Mouse (Mus musculus): ENCODE results near the gene Sirt4.

Gene Sirt4

DNA sequence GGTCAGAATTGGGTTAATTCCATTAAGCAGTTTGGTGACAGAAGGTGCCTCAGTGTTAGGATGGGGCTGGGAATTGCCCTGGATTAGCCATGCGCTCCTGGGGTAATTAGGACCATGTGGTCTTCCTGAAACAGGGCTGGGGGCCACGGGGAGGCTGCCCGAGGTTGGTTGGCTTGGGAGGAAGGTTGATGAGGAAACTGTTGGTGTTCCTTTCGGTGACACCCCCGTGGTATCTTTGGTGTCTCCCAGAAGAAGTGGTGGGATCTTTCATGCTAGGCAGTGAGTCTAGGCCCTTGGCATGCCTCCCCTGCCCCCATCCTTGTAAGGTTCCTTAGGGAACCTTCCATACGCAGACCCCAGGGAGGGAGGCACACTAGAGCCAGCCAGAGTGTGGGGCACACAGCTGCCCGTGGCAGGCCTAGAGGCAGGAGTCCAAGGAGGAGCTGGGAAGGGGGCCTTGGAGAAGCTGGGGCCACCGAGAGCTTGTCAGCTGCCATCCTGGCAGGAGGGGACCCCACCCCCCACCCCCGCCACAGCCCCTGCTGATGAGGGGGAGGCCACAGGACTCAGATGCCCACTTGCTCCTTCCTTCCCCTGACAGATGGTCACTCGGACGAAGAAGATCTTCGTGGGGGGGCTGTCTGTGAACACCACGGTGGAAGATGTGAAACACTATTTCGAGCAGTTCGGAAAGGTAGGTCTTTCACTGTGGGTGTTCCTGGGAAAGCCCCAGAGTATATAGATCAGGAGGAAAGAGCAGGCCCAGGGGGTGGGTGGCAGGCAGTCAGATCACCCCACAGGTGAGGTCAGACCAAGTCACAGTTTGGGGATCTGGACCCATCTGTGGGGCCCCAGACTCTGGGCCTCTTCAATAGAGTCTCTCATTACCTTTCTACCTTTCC is 49.4 kb downstream of the Sirt4 start:
- DNase-seq (ENCODE audit: low spot score in 2 of 2) = no peak

- DNase-seq (ENCODE audit: low spot score in 2 of 2) = no peak
These were observed 50.2 kb downstream of the Sirt4 start for GRCm38 (mm10) chr5:115434280-115434852.

DNA sequence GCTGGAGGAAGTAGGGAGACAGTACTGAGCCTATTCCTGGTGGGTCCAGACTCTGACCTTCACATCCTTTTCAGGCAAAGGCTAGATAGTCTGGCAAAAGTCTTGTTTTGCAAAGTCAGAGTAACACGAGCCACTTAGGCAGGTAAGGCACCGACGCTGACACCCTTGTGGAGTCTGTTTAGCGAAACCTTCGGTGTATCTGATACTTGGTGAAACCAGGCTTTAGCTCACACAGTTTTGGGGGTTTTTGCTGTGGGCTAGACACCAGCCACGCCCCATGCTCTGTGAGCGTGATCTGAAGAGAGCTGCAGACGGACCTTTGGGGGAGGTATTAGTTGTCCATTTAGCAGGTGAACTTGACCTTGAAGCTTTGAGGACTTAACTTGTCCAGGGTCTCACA is 51.3 kb downstream of the Sirt4 start:
- DNase-seq (ENCODE audit: low spot score in 2 of 2) = no peak

- DNase-seq (ENCODE audit: low spot score in 2 of 2) = no peak
These were observed 52.1 kb downstream of the Sirt4 start for GRCm38 (mm10) chr5:115432395-115432794.

DNA sequence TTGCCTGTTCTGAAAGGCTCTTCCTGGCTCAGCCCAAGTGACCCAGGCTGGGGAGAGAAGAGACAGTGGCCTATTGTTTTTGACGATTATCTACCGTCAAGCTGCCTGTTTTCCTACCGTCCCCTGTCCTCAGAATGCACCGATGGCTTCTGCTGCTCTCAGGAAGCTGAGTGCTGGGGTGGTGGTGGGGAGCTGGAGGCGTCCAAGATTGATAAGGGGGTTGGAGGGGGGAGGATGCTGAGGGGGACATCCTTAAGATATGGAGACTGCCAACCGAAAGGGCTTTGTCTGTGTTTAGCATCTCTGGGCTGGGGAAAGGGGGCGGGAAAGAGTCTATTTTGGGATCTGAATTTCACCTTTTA is 52.6 kb downstream of the Sirt4 start:
- DNase-seq (ENCODE audit: low spot score in 2 of 2) = no peak

DNA sequence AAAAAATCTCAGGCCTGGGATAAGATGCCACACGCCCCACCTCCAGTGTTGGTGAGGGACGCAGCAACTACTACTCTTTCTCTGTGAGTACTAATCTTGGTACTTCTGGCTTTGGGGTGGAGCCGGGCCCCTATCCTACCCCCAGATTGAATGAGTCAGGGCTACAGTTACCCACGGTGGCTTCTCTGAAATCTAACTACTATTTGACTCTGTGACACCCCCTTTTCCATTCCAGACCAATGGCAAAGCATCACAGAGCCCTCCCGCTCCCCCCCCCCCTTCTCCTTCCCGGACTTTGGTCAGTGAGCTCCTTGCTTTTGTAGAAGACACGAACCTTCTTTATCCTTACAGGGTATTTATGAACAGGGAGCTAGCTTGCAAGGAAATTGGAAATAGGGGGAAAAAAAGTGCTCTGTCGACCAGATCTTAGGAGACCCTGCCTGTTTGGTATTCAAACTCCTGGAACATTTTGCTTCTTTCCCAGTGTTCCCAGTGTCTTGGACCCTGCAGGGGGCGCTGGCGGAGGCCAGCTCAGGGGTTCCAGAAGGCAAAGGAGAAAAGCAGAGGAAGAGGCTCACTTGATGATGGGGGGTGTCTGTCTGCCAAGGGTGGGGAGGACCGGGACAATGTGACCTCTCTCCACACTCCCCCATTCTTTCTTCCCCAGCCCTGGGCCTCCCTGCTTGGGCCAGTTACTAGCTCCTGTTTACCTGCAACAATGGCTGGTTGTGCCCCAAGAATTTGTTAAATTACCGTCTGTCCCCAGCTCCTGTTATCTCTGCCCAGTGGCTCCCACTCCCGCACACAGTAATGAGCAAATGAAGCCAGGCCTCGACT is 53.2 kb downstream of the Sirt4 start:
- DNase-seq (ENCODE audit: low spot score in 2 of 2) = no peak

GRCm38 (mm10) chr5:115430187-115430960 is 54.2 kb downstream of the Sirt4 start:
- DNase-seq (ENCODE audit: low spot score in 2 of 2) = no peak

GRCm38 (mm10) chr5:115429359-115430186 is 55.0 kb downstream of the Sirt4 start, which contains the start of gene Msi1:
Gene Msi1, plus strand, starts transcription at chr5:115429599.
- DNase-seq (ENCODE audit: low spot score in 2 of 2) = no peak

GRCm38 (mm10) chr5:115428831-115429358 is 55.6 kb downstream of the Sirt4 start:
- no peak for DNase-seq (ENCODE audit: low spot score in 2 of 2)

Data from heart, adult 9 months (tissue).